Mouse (Mus musculus): ENCODE measurements at regions not wholly inside any gene's neighbourhood (a gene's known extent, or its start where the extent isn't known, plus 50 kb on each side); places are given as distances from the start of the nearest gene placed in this dataset.
A peak's percentile ranks its signal among the peaks of the same experiment; 100 is the strongest.

DNA sequence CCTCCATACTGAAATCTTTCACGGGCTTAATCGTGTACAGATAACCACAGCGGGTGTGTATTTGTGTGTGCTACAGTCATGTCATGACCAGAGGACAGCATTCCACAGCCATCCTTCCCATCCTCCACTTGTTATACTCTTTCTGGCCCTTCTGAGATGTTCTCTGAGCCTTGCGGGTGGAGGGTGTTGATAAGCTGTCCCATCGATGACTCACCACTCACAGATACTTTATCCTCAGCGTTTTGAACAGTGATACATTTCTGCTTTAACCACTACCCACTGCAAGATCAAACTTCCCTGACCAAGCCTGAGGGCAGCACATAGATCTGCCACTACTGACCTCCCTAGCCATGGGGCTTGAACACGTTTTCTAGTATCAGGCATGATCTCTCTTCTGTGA lies 274.3 kb upstream of the Rtl1 start:
- no peak for DNase-seq (ENCODE audit: low spot score in 2 of 2)

DNA sequence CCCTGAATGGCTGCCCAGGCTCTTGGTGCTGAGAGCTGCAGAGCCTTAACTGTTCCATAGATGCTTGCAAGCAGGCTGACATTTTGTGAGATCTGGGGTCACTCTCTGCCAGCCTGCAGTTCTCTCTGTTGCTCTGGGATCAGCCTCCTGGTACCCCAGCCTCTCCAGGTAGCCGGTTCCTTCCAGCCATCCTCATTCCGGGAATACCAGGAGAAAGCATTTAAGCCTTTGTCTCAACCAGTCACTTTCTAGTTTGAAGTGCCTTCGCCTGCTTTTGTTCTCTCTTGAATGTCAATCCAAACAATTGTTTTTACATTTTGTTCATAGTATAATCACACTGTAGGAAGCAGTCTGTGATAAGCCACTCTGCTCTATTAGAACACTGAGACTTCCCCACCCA lies 281.0 kb upstream of the Rtl1 start:
- no peak for DNase-seq (ENCODE audit: low spot score in 2 of 2)

GRCm38 (mm10) chr12:109891206-109891605 lies 291.1 kb upstream of the Rtl1 start:
- no peak for DNase-seq (ENCODE audit: low spot score in 2 of 2)

- DNase-seq (ENCODE audit: low spot score in 2 of 2), result no peak
Observed at GRCm38 (mm10) chr12:109892834-109893233, 292.7 kb upstream of the Rtl1 start.

GRCm38 (mm10) chr12:109893657-109894056 lies 293.5 kb upstream of the Rtl1 start:
- DNase-seq (ENCODE audit: low spot score in 2 of 2), result no peak

DNA sequence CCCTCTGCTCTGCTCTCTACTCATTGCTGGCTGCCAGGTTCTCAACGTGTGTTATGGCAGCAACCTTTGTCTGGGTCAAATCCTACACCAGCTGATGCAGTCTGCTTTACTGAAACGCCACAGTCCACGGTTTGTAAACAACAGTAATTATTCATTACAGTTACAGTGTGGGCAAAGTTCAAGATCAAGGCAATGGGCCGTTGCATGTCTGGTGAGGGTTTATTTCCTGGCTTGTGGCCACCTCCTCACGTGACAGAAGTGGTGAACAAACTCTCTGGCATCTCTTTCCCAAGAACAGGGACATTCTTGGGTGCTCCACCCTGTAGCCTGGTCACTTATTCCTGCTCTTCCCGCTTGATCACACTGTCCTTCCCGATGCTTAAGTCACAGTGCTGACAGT lies 295.3 kb upstream of the Rtl1 start:
- no peak for DNase-seq (ENCODE audit: low spot score in 2 of 2)

GRCm38 (mm10) chr12:109896397-109896796 lies 296.3 kb upstream of the Rtl1 start:
- no peak for DNase-seq (ENCODE audit: low spot score in 2 of 2)

- DNase-seq (ENCODE audit: low spot score in 2 of 2), result no peak
Observed at GRCm38 (mm10) chr12:109896906-109897305, 296.8 kb upstream of the Rtl1 start.

GRCm38 (mm10) chr12:109897861-109898385 lies 297.8 kb upstream of the Rtl1 start:
- DNase-seq (ENCODE audit: low spot score in 2 of 2), result no peak

GRCm38 (mm10) chr12:109899420-109899819 lies 299.3 kb upstream of the Rtl1 start:
- no peak for DNase-seq (ENCODE audit: low spot score in 2 of 2)

DNA sequence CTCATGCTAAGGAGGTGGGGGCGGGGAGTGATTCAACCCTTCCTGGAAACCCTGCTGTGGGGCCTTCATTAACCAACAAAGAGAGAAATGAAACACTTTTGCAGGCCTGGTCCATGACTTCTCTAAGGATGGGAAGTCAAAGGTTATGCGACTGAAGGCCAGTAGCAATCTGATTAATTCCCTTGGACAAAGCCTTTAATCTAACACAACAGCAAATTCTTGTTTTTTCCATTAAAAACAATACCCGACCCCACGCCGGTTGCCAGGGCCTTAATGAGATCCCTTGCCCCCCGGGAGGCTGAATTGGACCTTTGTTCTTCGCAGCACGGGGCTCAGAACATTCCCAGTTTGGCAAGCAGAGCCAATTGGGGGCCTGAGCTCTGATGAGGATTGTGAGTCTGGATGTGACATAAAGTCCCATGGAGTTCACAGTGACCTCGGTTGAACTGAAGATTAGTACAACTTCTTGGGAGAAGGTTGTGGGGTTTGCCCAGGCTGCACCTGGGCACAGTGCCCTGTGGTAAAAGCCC lies 310.9 kb upstream of the Rtl1 start:
- peak in 1 of 2 experiments; percentile 16 for DNase-seq (ENCODE audit: low spot score in 2 of 2)

GRCm38 (mm10) chr12:109911506-109911905 lies 311.4 kb upstream of the Rtl1 start:
- no peak for DNase-seq (ENCODE audit: low spot score in 2 of 2)

DNA sequence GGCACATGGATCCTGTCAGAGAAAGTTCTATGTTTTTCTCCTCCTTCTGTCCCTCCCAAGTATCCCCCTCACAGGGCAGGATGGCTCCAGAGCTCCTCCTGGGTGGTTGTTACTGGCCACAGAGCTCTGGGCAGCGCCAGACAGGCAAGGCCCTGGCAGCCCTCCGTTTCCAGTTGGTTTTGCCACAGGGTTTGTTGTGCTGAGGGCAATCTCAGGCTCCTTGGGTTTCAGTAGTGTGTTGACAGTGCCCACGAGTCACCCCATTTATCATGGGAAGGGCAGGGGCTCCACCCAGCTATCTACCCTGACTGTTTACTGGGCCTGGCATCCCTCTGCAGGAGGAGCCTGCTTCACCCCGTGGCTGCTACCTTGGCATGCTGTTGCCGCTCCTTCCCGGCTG lies 317.6 kb upstream of the Rtl1 start:
- DNase-seq (ENCODE audit: low spot score in 2 of 2), result no peak

DNA sequence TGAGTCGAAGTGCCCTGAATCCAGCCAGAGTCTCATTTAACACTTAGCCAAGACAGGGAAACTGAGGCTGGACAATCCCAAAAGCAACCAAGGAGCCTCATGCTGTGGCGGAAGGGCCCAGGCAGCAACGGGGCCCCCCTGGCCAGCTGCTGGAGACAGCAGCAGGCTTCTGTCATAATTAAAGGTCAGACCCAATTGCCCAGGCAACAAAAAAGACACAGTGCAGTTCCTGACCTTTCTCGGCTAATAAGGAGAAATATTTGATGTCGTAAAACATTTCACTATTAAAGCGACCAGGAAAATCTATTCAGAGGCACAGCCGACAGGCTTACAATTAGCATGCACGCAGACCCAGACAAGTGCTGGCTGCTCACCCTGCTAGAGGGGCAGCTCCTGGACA lies 318.8 kb upstream of the Rtl1 start:
- DNase-seq (ENCODE audit: low spot score in 2 of 2), result no peak

GRCm38 (mm10) chr12:109922111-109922510 lies 322.0 kb upstream of the Rtl1 start:
- no peak for DNase-seq (ENCODE audit: low spot score in 2 of 2)

DNA sequence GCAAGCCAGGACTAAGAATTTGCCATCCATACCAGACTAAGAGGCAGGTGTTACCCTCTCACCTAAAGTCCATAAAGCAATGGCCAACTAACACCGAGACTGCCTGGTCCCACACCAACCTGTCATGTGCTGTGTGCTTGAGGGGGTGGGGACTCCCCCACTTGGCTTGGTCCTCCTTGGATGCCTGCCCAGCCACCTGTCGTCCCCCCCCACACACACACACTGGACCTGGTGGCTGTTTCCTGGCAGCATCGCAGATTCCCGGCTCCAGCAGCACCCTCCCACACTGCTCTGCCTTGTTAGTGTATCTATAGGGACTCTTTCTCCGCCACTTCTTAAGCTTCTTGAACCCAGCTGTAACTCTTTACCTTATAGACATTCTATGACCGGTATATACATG lies 325.7 kb upstream of the Rtl1 start:
- DNase-seq (ENCODE audit: low spot score in 2 of 2), result no peak

DNA sequence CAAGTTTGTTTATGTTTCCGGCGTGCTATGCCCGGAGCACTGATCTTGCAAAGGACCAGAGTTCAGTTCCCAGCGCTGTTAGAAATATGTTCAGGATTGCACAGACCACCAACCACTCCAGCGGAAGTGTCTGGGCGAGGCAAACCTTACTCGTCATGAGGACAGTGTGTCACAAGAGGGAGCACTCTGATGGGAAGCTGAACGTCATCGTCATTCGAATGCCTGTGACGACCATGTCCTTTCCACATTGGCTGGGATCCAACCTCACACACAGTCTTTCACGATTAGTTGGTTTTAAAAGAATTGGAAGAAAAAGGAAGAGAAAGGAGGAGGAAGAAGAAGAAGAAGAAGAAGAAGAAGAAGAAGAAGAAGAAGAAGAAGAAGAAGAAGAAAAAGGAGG lies 326.5 kb upstream of the Rtl1 start:
- no peak for DNase-seq (ENCODE audit: low spot score in 2 of 2)

DNA sequence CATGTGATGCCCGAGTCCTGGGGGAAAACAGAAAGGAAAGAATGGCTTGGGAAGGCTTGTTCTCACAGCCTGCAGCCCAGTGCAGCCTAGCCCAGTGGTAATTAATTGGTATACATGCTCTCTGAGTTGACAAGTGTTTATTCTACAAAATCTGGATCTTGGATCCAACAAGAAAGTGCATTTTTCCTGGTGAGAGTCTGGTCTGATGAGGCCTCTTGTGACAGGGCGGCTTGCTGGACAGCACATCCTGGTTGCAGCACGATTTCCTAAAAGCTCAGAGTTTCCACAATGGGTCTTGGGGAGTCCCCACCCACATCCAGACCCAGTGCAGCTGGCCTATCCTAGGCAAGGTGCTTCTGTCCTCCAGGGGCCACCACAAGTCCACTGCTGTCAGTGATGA lies 332.7 kb upstream of the Dio3 start:
- DNase-seq (ENCODE audit: low spot score in 2 of 2), result no peak

GRCm38 (mm10) chr12:109946936-109947335 lies 331.9 kb upstream of the Dio3 start:
- DNase-seq (ENCODE audit: low spot score in 2 of 2), result no peak

DNA sequence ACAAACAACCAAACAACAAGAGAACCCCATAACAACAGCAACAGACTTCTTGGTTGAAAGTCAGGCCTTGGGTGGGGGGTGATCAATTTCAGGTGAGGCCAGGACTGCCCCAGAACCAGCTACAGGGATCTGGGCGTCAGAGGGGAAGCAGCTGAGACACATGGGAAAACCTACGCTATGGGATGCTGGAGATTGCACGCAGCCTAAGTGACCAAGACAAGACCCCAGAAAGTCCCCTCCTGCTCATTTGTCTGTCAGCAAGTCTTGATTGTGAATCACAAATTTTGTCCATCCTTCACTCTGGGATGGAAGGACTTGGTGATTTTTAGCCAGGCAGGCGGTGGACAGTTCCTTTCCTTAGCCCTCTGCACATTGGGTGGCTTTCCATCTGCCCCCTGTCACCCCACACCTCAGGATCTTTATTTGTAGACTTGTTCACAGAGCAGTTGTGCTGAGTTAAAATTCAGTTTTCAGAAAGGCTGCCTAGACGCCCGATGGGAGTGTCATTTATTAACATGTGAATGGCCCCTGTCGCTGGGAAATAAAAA lies 330.9 kb upstream of the Dio3 start:
- DNase-seq (ENCODE audit: low spot score in 2 of 2), result no peak

- DNase-seq (ENCODE audit: low spot score in 2 of 2), result no peak
Observed at GRCm38 (mm10) chr12:109948434-109948984, 330.4 kb upstream of the Dio3 start.

GRCm38 (mm10) chr12:109949231-109949965 lies 329.5 kb upstream of the Dio3 start:
- no peak for DNase-seq (ENCODE audit: low spot score in 2 of 2)

DNA sequence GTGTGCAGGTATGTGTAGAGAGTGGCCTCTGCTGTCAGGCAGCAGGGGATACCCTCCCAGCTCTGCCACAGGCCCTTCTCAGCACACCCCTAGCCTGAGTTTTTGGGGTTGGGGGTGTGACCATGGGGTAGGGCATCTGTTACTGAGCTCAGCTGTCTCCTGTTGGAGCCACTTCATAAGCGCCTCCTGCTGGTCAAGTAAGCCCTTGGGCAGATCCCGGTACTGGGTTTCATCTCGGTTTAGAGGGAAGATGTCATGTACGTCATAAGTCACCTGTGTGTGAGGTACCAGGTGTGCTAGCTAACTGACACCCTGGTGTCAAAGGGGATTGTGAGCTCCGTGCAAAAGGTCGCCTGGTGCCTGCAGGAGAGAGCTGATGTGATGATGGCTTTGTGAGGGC lies 328.2 kb upstream of the Dio3 start:
- no peak for DNase-seq (ENCODE audit: low spot score in 2 of 2)
